Mouse (Mus musculus) Patski (cell line): ENCODE measurements around the gene Pllp. TPM values are rescaled to one million over a fixed set of nuclear protein-coding genes. Genes with fewer than 3 reads are reported as not detected.

ENCODE experiments used
- ATAC-seq: fragments of 100-300 bp; one replicate; pipeline ENCODE4 v1.8.0; 2021
- CTCF ChIA-PET: fragments of 350-600 bp; sonication (Branson Sonifier 250); formaldehyde crosslinking; loops from one replicate; lab custom pipeline; 2022; ENCODE audit warnings: inconsistent platforms; lab: Charles Lee
- POLR2A ChIA-PET: fragments of 350-600 bp; sonication (Branson Sonifier 250); formaldehyde crosslinking; loops from one replicate; lab custom pipeline; 2022; ENCODE audit warnings: antibody characterized with exemption, inconsistent platforms; lab: Charles Lee
- DNase-seq: peaks from one replicate; pipeline ENCODE4 v3.0.0-alpha.2; 2011; ENCODE audit warnings: low read depth, low spot score
- H3K27me3 ChIP-seq: fragments of 371-371 bp; one replicate; pipeline ENCODE4 v1.5.1; 2021
- CTCF ChIP-seq: fragments of 100-300 bp; IDR thresholded peaks from one replicate; pipeline ENCODE4 v1.5.1; 2021
- in situ Hi-C: fragments of 300-500 bp; cut with MboI; formaldehyde crosslinking; loops from 3 replicates; pipeline ENCODE4 v1.11.1; 2018; ENCODE audit warnings: low pct_unique_long_range_greater_than_20kb, mixed read lengths
- polyA plus RNA-seq: library from polyadenylated mRNA; unstranded; gene quantifications from one replicate; pipeline ENCODE4 v1.2.3, GENCODE M21; 2021

Pllp gene
- 0.56 TPM for polyA plus RNA-seq

DNA sequence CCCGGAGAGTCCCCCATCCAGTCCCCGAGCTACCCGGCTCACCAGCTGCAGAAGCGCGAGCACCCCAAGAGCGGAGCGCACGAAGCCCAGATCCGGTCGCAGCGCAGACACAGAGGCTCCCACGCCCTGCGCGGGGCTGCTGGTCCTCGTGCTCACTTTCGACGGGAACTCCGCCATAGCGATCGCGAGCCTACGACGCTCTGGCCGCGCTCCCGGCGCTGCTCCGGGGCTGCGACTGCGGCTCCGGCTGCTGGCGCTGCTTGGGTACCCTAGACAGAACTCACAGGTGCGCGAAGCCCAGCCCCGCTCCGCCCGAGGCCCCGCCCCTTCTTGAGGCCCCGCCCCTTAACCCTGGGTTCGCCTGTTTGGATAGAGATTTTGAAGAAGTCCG is at the start of gene Pllp:
Gene Pllp, minus strand, starts transcription at position 285 of the 391 bp plus-strand sequence.
- DNase-seq: no peak

DNA sequence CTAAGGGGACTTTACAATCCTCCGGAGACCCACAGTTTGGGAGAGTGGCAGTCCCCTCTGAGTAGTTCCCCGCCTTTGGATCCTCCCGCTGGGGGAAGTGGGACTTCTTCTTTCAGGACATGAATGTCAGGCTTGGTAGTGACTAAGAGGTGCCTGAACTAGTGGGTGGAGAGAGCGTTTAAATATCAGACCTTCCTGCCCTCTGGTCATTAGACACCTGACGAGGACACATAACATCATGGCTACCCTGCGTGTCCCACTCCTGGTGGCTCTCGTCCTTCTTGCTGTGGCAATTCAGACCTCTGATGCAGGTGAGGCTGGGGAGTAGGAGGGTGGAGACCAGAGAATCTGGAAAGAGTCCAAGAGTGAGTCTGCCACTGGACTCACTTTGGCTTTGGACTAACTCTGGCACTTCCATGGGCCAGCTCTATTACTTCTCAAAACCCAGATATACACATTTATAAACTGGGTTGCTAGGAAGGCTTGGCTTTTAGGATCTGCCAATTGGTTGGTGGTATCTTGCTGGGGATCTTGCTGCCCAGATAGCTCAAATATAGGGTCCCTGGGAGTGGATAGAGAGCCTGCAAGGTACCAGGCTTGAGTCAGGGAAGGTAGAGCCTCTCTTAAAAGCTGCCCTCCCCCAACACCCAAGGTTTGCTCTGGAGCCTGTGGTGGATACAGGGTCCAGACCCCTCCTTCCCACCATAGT is 49.6 kb upstream of the Pllp start, which contains the start of gene Ccl22:
Gene Ccl22, plus strand, starts transcription at position 115 of the 709 bp plus-strand sequence.
- DNase-seq (no peak), ATAC-seq (no peak)
- POLR2A ChIA-PET: no interaction called here
- H3K27me3 ChIP-seq: no peaks in the 10 kb centered on the region
- in situ Hi-C loops: no loop called here
- no peak for TF ChIP-seq CTCF
- CTCF ChIA-PET: no interaction called here

More for the DNA sequence above, at the start of gene Pllp:
- ATAC-seq: no peak
- in situ Hi-C loops: no loop called here
- H3K27me3 ChIP-seq: peaks cover 23% of the 10 kb centered on the region
- ChIA-PET CTCF (no interaction called here), POLR2A (no interaction called here)
- TF ChIP-seq CTCF: no peak

DNA sequence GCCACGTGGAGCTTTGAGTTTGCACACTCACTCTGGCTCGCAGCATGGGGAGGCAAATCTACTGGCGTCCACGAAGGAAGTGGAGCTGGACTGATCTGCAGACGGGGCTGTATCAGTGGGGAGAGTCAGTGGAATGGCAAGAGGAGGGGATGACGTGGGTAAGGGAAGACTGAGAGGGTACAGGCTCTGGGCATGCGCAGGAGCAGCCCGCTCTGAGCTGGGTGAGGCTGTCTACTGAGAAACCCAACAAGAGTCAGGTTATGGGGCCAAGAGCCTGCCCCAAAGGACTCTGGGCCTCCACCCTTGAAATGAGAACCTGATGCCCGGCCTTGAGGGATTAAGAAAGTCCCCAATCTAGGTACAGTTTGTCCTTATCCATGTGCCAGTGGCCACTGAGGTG is 48.9 kb upstream of the Pllp start:
- TF ChIP-seq CTCF: no peak
- DNase-seq (no peak), ATAC-seq (no peak)
- POLR2A ChIA-PET: no interaction called here
- no peaks in the 10 kb centered on the region for H3K27me3 ChIP-seq
- CTCF ChIA-PET: no interaction called here
- in situ Hi-C loops: no loop called here

DNA sequence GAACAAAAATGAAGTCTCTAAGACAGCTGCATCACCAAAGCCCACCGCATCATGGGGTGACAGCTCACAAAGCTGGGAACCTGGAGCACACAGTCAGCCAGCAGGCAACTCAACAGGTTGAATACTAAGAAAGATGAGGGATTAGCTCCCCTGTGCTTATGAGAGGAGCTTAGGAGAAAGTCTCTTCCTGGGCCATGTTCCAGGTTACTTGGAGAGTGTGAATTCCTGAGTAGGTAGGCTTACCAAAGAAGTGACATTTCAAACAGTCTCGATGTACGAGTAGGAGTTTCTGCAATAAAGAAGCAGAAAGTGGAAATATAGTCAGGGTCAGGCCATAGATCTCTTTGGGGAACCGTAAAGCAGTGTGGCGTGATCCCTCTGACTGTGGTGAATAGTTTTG is 48.4 kb upstream of the Pllp start:
- in situ Hi-C loops: no loop called here
- ATAC-seq (no peak), DNase-seq (no peak)
- CTCF ChIA-PET: interaction anchor here (0.9 to 1.3 kb wide), 2 partner anchors 13 to 41 kb away, joined by 3 to 5 read pairs; no protein-coding TSS in a partner anchor
- no peak for TF ChIP-seq CTCF
- H3K27me3 ChIP-seq: no peaks in the 10 kb centered on the region
- POLR2A ChIA-PET: interaction anchor here (0.7 kb wide), 1 partner anchor 13 kb away, joined by 4 read pairs; no protein-coding TSS in a partner anchor

DNA sequence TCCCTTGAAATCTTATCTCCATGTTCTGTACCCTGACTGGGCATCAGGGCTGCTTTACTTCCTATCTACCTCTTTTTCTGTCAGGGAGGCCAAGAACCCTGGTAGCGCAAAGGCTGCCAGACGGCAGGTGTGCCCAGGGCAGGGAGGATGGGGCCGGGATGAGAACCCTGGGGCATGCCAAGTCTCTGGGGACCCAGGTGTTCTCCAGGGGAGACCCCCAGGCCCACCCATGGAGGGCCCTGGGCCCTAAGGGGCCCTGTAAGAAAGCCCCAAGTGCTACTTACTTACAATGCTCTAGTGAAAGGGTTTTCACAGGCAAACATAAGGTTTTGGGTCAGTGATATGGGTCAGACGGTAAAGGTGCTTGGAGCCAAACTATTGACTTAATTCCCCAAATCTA is 45.6 kb upstream of the Pllp start:
- in situ Hi-C loops: no loop called here

DNA sequence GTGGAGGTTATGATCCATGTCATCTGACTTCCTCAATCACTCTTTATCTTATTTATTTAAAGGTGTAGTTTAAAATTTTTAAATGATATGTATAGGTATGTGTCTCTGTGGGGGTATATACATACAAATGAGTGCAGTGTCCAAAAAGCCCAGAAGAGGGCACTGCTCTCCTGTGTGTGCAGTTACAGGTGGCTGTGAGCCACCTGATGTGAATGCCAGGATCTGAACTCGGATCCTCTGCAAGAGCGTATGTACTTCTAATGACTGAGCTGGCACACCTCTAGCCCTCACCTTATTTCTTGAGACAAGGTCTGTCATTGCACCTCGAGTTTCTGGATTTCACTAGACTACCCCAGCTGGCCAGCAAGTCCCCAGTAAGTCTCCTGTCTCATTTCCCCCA is 44.5 kb upstream of the Pllp start:
- ChIA-PET CTCF (no interaction called here), POLR2A (no interaction called here)
- no peaks in the 10 kb centered on the region for H3K27me3 ChIP-seq
- TF ChIP-seq CTCF: no peak
- DNase-seq (no peak), ATAC-seq (no peak)
- in situ Hi-C loops: no loop called here

More for the DNA sequence above, 45.6 kb upstream of the Pllp start:
- no peaks in the 10 kb centered on the region for H3K27me3 ChIP-seq
- POLR2A ChIA-PET: no interaction called here
- ATAC-seq (no peak), DNase-seq (no peak)
- CTCF ChIA-PET: no interaction called here
- TF ChIP-seq CTCF: no peak

DNA sequence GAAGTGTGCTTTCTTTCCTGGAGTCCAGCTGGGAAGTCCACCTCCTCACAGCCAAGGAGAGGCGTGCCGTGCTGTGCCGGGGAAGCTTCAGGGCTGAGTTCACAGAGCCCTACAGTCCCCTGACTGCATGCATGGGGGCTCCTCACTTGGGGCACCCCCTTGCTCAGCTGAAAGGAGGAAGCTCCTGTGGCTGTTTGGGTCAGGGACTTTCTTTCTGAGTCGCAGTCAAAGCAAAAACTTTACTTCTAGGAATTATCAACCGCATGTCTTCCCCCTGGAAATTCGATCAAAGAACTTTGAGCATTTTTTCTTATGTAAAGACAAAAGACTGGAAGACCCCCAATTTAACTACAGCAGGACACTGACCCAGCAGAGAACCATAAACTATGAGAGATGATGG is 43.8 kb upstream of the Pllp start:
- POLR2A ChIA-PET: no interaction called here
- ATAC-seq: no peak
- CTCF ChIA-PET: no interaction called here
- no peaks in the 10 kb centered on the region for H3K27me3 ChIP-seq
- no peak for DNase-seq
- no peak for TF ChIP-seq CTCF
- in situ Hi-C loops: no loop called here

DNA sequence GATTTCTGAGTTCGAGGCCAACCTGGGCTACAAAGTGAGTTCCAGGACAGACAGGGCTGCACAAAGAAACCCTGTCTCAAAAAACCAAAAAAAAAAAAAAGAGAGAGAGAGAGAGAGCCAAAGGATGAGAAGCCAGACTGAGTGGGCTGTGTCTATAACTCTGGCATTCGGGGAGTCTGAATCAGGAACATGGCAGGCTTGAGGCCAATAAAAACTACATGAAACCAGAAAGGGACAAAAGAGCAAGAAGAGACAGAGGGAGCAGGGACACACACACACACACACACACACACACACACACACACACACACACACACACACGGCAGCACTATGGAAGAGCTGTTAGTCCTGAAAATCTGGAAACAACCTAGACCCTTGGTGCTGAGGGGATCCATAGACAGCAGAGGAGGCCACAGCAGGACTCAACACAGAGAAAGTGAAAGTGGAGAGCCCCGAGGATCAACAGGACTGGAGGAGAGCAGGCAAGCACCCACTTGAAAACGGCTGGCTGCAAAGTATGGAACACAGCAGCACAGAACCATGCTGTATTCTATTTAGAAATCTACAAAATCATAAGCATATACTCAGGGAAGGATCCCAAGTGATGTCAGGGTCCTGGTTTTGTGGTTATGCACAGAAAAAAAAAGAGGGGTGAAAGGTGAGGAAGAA is 39.5 kb upstream of the Pllp start:
- in situ Hi-C loops: no loop called here
- CTCF ChIA-PET: interaction anchor here (0.7 to 1.5 kb wide), 2 partner anchors 19 to 35 kb away, joined by 3 to 4 read pairs; no protein-coding TSS in a partner anchor
- H3K27me3 ChIP-seq: no peaks in the 10 kb centered on the region
- TF ChIP-seq CTCF: no peak
- ATAC-seq (no peak), DNase-seq (no peak)
- POLR2A ChIA-PET: no interaction called here

DNA sequence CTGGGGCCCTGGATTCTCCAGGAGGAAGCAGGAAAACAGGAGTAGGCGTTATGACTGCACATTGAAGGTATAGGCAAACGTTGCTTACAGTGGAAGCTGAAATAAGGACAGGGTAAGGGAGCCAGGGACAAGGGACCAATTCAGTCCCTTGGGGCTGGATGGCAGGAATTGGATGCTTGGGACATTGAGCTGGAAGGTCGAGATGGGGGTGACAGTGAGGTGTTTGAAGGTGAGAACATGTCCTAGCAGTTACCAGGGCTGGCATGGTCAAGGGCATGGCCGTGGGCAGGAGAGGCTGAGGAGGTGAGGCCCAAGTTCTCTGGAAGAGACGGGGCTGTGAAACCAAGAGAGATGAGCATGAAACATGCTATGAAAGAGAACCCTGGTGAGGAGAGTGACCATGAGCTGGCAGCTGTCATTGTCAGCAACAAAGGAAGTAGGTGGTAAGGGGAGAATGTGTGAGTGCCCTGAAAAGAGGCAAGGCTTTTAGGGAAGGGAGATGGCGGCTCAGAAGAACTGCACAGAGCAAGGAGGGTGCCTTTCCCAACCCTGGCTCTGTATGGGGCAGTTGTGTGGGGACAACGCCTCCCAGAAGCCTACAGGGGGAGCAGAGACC is 38.8 kb upstream of the Pllp start:
- POLR2A ChIA-PET: no interaction called here
- no peak for ATAC-seq
- in situ Hi-C loops: no loop called here

DNA sequence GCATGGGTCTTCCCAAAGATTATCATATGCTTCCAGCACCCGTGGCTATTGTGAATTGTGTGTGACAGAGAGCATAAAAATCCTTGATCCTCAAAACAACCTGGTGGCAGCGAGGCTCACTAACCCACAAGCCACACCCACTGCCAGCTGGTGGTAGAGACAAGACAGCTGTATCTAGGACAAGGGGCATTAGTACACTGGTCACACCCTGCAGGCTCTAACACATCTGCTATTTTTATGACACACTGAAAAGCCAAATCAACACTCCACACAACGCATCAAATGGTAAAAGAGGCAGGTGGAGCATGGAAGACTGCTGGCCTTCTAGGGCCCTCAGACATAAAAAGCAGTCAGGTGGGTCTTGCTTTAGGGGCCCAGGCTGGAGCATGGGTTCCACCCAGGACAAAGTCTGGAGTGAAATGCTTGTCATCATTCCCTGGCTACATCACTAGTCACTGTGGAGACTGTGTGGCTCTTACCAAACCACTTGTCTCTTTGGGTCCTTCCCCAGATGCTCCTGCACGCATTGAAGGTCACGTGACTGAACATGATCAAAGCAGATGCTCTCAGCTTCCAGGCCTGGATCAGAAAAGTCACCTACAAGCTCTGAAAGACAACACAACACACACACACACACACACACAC is 37.9 kb upstream of the Pllp start:
- CTCF ChIA-PET: interaction anchor here (1.5 kb wide), 1 partner anchor 21 kb away, joined by 4 read pairs; no protein-coding TSS in a partner anchor
- POLR2A ChIA-PET: no interaction called here
- DNase-seq (no peak), ATAC-seq (no peak)
- no peaks in the 10 kb centered on the region for H3K27me3 ChIP-seq
- in situ Hi-C loops: no loop called here
- TF ChIP-seq CTCF: no peak

More for the DNA sequence above, 38.8 kb upstream of the Pllp start:
- no peak for TF ChIP-seq CTCF
- no peak for DNase-seq
- CTCF ChIA-PET: interaction anchor here (0.7 to 1.5 kb wide), 2 partner anchors 20 to 35 kb away, joined by 3 to 4 read pairs; no protein-coding TSS in a partner anchor
- no peaks in the 10 kb centered on the region for H3K27me3 ChIP-seq
